Mouse (Mus musculus) cerebellum, adult 9-10 months (tissue): ENCODE data around the gene Mroh2a.
"Not testable (repeated sequence)": the region's sequence is repeated elsewhere in the genome, so short reads cannot be mapped to it uniquely, and the experiment has no call there.

Experiments
- DNase-seq: peaks from one replicate; pipeline ENCODE4 v3.0.0; 2022

Gene Mroh2a

DNA sequence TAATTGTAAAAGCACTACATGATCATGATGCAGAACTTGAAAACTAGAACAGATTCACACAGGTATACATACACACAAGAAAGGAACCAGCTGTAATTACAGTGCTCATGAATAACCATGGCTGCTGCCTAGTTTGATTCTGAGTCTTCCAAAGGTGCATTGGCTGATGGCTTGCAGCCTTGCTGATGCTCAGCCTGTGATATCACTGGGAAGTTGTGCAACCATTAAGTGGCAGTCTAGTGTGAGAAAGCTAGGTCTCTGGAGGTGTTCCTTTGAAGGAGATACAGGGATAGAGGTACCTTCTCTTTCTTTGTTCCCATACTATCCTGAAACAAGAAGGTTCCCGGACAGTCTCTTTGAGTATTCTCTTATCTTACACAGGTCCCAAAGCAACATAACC is 7.7 kb upstream of the Mroh2a start:
- no peak for DNase-seq

DNA sequence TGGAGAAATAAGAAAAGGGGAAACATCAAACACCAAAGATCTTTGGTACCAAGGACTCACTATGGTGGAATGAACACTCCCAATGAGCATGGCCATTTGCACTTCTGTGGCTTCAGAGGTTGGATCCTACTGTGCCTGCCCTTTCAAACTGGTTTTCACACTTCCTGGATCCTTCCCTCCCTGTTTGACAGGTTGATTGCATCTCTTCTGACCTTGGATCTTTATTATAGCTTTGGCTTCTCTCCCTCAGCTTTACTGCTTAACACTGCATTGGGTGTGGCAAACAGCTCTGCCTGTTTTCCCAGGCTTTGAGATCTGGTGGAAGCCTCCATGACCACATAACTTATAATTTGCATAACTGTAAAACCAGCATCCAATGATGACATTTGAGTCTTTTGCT is 6.5 kb upstream of the Mroh2a start:
- DNase-seq: no peak

DNA sequence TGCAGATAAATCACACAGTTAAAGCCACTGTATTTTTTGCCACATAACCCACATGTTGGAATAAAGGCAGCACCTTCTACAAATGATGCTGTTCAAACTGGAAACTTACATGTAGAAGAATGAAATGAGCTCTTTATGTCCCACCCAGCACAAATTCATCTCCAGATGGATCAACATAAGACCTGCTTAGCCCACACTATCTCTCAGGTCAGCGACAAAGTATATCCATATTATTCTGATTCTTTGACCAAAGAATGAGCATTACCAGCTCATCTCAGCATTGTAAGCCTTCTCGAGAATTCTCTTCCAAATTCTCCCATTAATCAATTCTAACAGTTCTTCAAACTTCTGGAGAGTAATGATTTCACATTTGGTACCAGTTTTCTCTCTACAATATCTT is 4.6 kb upstream of the Mroh2a start:
- DNase-seq: no peak

DNA sequence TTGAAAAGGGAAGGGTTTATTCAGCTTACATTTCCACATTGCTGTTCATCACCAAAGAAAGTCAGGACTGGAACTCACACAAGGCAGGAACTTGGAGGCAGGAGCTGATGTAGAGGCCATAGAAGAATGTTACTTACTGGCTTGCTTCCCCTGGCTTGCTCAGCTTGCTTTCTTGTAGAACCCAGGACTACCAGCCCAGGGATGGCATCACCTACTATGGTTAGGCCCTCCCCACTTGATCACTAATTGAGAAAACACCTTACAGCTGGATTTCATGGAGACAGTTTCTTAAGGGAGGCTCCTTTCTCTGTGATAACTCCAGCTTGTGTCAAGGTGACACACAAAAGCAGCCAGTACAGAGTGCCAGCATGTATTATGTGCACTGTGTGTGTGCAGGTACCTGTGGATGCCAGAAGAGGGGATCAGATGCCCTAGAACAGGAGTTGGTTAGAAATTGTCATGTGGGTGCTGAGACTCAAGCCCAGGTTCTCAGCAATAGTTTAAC is 3.7 kb upstream of the Mroh2a start:
- not testable (repeated sequence) for DNase-seq

DNA sequence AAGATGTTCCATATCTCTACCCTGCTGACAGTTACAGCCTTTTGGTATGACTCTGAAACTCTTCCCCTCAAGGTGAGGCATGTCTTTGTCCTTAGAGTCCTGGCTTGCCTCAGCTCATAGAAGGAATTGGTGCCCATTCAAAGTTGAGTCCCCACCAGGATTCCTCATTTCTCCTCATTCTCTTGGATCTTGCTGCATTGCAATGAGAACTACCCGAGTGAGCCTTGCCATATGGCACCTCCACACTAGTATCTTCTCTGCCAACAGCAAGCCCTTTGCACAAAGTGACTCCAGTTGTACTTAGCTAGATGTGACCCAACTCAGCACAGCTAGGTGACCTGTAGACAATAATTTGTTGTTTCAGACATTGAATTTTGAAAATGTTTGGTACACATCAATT is 3.2 kb upstream of the Mroh2a start:
- DNase-seq: no peak

DNA sequence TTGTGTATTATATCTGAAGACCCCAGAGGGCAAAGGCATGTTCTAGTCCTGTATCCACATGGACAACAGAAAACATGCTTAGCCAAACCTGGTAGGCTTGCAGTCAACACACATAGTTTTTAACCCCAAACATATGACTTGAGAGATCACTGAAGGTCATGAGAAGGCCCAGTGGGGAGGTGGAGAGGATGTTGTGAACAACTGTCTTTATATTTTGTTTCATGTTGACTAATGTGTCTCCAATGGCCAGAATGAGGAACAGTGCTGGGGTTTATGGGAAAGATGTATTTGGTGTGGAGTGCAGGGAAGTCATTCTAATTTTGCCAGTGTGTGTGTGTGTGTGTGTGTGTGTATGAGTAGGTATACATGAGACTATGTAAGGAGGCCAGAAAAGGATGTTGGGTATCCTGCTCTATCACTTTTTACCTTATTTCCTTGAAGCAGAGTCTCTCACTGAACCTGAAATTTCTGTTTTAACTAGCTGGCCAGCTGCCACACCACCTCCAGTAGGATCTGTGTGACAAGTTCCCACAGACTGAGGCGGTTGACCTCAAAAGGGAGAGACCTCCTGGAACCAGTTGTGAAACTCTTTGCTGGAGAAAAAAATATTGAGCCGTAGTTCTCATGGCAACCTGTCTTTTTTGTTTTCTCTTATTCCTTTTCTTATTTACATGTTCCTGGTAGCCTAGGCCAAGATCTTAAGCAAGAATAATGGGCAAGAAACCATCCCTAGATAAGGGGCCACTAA is 2.6 kb upstream of the Mroh2a start:
- DNase-seq: no peak

DNA sequence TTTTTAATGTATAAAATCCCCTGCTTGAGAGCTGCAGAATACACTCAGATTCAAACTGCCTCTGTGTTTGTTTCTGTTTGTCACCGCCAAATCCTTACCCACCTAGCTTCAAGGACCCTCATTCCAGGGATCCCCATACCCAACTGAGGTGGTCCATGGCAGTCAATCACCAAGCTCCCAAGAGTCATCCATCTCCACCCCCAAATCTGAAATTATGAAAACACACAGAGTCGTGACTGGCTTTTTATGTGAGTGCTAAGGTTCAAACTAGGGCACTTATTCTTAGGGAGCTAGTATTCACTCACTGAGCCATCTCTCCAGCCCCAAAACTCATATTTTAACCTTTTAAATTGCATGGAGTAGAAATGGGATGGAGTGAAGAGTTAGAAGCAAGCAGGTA is 1.5 kb upstream of the Mroh2a start:
- DNase-seq: not testable (repeated sequence)

DNA sequence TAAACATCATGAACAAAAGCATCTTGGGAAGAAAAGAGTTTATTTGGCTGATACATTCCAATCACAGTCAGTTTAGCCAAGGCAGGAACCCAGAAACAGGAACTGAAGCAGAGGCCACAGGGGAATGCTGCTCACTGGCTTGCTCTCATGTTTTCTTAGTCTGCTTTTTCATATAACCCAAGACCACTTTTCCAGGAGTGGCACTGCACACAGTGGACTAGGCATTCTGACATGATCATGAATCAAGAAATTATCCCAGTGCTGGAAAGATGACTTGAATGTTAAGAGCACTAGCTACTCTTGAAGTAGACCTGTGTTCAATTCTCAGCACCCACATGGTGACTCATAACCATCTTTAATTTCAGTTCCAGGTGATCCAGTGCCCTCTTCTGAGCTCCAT is 1.0 kb upstream of the Mroh2a start:
- DNase-seq: no peak

DNA sequence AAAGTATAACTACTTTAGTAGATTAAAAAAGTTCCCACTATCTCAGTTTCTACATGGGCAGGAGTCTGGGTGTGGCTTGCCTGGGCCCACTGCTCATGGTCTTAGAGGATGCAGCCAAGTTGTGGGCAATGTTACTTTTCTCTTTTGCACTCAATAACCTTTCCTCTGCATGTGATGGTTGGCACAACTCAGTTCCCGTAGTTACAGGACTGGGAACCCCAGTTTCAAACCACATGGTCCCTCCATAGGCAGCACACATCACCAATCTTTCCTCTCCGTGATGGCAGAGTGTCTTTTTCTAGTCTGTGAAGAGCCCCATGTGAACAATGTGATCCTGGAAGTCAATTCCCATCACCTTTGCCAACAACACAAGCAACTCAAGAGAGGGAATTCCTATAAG is 696 bp downstream of the Mroh2a start:
- no peak for DNase-seq

DNA sequence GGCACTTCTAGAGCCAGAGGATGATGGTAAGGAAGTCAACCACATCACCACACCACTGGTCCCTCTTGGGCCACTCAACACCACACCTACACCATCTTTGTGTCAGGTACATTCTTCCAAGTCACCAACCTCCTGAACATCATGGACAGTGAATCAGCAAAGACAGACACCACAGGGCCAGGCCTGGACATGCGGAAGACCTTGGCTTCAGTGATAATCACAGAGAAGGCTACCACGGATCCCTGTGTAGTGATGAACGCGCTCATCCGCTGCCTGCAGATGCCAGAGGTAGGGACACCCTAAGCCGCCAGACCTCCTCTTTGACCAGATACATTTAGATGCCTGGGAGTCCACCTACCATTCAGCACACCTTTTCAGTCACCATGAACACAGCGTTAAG is 1.3 kb downstream of the Mroh2a start:
- no peak for DNase-seq

DNA sequence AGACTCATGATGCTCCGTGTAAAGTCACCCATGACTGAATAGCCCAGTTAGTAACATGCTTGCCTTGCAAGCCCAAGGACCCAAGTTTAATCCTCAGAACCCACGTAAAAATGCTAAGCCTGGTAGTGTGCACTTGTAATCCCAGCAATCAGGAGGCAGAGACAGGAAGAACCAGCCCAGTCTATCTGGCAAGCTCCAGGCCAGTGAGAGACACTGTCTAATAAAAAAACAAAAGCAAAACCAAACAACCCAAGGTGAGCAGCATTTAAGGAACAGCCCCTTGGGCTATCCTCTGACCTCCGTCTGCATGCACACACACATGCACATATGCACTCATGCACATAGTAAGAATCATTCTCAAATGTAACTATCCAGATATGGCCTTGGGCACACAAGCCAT is 2.8 kb downstream of the Mroh2a start:
- no peak for DNase-seq

DNA sequence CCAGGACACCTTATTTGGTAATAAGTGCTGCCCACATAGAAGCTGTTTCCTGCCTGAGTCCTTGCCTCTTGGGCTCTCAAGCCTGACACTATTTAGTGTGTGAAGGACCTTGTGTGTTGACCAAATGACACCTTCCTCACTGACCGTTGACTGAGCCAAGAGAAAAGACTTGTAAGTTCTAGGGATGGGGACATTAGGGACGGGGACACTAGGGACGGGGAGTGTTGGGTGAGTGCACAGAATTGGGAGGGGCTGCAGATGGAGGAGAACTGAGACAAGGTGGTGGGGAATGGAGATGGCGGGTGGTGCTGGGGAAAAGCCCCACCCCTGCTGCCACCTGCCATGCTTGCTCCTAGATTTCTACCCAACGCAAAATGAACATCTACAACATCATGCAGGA is 3.2 kb downstream of the Mroh2a start:
- no peak for DNase-seq

DNA sequence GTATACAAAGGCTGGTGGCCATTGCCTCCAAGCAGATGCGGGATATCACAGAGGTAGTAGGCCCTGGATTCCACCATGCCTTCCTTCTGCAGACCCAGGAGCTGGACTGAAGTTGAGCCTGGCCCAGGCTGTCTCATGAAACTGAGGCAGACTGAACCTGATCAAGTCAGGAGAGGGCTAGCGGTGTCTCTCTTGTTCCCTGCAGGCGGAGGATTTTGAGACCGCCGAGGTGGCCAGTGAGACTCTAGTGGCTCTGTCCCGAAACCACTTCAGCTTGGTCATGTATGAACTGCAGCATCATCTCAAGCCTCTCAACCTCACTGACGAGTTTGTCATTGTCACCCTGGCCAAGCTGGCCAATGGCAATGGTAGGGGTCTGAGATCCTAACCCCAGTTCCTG is 3.6 kb downstream of the Mroh2a start:
- DNase-seq: no peak

DNA sequence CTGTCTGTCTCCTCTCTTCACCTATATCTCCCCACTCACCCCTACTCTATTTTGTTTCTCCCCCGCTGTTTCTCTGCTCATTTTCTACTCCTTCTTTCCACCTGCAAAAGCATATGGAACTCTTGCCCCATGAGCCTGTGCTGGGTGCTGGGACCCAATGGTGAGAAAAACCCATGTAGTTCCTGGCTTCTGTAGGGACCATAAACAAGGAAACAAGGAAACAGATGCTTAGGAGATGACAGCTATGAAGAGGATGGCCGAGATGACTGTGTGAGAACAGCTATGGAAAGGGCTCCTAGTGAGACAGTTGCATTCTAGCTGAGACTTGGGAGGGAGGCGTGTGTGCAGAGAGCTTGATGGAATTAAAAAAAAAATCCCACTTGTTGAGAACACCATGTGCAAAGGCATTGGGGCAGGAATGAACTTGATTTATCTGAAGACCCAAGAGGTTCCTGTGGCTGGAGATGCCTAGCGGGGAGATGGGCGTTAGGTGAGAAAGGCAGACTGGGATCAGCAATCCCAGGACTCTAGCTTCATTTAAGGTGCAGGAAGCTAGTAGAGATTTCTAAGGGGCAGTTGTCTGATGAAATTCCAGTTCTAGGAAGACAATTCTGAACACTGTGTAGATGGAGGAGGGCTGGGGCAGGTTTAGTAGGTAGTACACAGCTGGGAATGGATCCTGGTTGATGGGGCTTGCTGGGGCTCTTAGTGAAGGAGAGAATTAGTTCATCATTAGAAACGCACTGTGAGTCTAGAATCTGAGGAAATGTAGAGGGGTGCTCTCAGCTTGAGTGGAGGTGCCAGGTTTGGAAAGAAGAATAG is 4.4 kb downstream of the Mroh2a start:
- DNase-seq: no peak

DNA sequence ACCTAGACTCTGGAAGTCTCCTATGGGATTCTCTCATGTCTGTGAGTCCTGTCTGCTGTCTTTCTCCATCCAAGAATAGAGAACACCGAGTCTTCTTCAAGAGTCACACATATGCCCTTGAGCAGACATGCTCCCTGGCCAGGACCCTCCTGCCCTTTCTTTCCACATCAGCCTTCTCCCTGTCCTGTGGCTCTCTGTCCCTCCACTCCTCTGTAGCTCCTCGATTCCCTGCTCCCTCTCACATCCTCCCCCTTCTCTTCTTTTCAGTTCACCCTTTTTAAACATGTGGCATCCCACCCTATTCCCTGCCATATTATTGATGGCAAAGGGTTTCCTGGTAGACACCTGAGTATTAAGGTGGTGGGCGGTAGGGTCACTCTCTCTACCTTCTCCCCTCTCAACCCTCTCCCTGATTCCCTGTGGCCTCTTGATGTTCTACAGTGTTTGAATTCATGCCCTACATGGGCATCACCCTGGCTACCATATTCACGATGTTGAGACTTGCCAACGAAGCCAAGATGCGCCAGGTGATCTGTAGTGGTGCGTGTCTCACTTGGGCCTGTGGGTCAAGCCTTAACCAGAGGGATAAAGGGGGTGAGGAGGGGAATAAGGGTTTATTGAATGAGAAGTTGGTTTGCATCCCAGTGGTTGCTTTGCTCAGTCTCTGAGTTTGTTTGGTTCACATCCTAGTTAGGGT is 5.2 kb downstream of the Mroh2a start:
- no peak for DNase-seq

DNA sequence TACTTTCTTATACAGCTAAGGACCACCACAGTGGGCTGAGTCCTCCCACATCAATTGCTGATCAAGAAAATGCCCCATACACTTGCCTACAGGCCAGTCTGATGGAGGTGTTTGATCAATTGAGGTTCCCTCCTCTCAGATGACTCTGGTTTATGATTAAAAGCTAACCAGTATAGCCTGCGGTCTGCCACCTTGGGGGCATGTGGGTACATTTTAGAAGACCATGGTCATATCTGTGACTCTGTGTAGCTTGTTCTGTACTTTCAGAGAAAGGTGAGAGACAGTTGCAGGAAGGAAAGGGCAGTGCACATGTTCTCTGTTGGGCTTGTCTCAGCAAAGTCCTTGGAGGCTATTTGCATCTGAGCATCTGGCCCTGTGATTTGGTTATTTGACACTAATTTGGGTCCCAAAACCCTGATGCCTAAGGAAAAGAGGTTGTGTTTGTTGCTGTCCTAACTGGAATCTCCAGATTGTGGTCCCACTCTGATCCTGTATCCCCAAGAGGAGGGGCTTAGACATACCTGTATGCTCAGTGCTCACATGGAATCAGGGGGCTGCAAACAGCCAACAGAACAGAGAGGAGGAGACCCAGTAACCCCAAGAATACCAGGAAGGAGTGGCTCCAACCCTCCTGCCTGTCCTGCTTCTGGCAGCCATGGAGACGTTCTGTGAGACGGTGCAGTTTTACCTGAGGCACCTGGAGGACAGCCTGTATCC is 6.0 kb downstream of the Mroh2a start:
- no peak for DNase-seq

DNA sequence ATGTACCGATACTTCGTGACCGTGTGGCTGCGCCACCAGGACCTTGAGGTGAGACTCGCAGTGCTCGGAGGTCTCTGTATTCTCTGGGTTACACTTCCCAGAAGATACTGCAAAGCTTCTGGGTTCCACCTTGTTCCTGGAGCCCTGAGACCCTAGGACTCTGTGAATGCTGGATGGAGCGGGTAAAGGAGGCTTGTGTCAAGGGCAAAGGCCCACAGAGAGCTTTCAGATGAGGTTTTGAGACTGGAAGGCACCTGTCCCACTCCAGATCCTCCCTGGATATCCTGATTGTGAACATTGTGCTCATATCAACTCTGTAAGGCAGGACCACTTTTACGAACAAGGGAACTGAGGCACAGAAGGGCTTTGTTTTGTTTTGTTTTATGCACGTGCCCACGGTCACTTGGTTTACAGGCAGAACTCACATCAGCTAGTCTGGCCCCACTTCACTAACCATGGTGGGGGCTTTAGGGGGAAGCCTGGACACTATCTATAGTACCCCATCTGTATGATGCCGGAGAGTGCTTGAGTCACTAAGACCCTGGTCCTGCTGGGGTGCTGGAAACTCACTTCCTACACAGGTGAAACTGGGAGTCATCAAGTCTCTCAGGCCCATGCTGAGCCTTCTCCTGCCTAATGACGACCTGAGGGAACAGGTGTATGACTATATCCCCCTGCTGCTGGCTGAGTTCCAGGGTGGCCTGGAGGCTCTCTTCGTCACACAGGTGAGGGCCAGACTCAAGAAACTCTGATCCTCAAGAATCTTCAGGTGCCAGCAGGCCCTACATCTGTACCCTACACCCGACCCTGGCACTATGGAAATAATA is 6.8 kb downstream of the Mroh2a start:
- no peak for DNase-seq

DNA sequence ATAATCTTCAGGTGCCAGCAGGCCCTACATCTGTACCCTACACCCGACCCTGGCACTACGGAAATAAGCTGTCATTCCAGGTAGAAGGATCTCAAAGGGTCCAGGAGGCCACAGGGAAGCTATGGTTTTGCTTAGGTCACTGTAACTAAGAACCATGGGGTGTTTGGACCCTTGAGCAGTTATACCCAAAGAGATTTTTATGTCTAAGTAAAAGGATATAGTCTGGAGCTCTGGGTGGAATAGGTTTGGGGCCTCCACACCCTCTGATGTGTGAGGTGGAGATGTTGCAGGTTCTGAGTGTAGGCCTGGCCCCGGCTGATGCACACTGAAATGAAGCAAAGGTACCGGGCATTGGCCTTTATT is 7.4 kb downstream of the Mroh2a start:
- no peak for DNase-seq

DNA sequence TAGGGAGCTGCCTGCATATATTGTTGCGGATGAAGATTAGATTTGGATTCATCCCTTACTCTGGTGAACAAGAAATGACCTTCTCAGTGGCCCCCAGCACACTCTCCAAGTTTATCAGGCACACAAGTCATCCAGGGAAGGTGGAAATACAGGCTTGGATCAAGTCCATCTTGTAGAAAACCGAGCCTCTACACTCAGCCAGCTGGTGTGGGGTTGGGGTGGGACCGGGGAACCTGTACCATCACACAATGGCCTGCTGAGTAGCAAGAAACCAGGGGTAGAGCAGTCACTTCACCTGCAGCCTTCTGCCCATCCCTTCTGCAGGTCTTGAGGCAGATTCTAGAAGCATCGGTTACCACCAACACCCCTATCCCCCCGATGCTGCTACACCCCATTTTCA is 7.9 kb downstream of the Mroh2a start:
- no peak for DNase-seq

DNA sequence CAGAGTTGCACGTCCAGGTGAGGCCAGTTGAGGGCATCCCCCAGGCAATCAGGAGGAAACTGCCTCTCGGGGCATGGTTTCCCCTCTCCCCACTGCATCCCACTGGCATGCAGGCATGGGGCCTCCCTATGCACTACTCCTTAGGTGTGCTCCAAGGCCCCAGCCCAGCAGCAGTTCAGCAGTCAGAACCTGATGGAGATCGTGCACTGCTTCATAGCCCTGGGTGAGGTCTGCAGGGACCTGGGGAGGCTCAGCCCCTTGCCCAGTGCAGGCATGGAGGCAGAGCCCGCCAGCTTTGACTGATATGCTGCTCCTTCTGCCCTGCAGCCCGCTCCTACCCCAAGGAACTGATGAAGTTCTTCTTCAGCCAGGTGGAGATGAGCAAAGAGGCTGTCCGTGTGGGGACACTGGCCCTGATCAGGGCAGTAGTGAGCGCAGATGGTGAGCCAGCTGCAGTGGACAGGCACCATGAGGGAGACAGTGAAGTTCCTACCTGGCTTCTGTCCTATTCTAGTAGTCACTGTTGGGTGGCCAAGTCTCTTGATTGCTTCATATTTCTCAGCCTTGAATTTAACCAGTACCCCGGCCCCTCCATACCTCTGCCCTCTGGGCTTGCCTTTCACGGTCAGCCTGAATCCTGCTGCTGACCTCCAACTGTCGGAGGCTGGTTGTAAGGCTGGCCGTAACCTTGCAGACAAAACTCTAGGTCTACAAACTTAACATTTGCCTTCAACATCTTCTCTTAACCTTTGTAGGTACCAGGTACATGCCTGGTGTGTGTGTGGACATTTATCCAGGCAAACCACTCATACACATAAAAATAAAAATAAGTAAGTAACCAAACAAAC is 8.5 kb downstream of the Mroh2a start:
- DNase-seq: no peak

DNA sequence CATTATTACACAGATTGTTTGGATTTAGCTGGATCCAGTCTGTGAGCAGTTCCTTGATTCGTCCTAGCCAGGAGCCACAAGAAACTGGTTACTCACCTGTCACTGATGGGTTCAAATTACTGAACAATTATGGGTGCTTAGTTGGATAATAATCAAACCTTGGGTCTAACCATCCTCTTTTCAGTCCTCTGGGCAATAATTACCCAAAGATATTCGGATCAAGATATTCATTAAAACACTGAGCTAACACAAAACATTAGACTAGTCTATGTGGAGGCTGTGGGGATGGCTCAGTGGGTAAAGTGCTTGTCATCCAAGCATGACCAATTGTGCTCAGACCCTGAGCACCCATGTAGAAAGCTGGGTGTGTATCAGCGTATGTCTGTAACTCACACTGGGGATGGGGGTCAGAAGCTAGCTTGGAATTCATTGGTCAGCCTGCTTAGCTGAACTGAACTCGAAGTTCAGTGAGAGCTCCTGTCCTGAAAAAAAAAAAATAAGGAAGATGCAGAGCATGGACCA is 9.2 kb downstream of the Mroh2a start:
- DNase-seq: no peak
